Mouse (Mus musculus) lung, postnatal 0 days (tissue): ENCODE data around the gene Ftsj1. TPM values are rescaled to one million over a fixed set of nuclear protein-coding genes. Genes with fewer than 3 reads are reported as not detected.

Experiments used
- ATAC-seq: fragments of 200-750 bp; cut with Nextera tagmentation; 2 replicates; pipeline ENCODE4 v1.8.0; 2017; ENCODE audit warnings: moderate library complexity
- DNase-seq: peaks from one replicate; pipeline ENCODE4 v3.0.0-alpha.2; 2016; ENCODE audit warnings: low spot score
- H3K27ac ChIP-seq: fragments of 300-500 bp; sonication (generic); 2 replicates; pipeline ENCODE4 v1.5.1; 2014; ENCODE audit warnings: antibody characterized with exemption, mild to moderate bottlenecking, low read length, mixed read lengths
- H3K27me3 ChIP-seq: fragments of 300-500 bp; sonication (generic); replicated peaks from 2 replicates; pipeline ENCODE4 v1.6.1; 2014; ENCODE audit warnings: low read length, mixed read lengths; ENCODE audit not compliant: insufficient read depth
- H3K36me3 ChIP-seq: fragments of 300-500 bp; sonication (generic); 2 replicates; pipeline ENCODE4 v1.6.1; 2014; ENCODE audit warnings: low read length, mixed read lengths; ENCODE audit not compliant: insufficient read depth
- H3K4me1 ChIP-seq: fragments of 300-500 bp; sonication (generic); 2 replicates; pipeline ENCODE4 v1.6.1; 2014; ENCODE audit warnings: antibody characterized with exemption, low read depth, low read length, mixed read lengths; ENCODE audit not compliant: insufficient read depth
- H3K4me2 ChIP-seq: fragments of 300-500 bp; sonication (generic); replicated peaks from 2 replicates; pipeline ENCODE4 v1.6.1; 2014; ENCODE audit warnings: low read depth, mild to moderate bottlenecking, low read length, moderate library complexity, mixed read lengths
- H3K4me3 ChIP-seq: fragments of 300-500 bp; sonication (generic); 2 replicates; pipeline ENCODE4 v1.5.1; 2014; ENCODE audit warnings: low read depth, low read length
- H3K9ac ChIP-seq: fragments of 300-500 bp; sonication (generic); replicated peaks from 2 replicates; pipeline ENCODE4 v1.6.1; 2014; ENCODE audit warnings: low read depth, mild to moderate bottlenecking
- H3K9me3 ChIP-seq: fragments of 300-500 bp; sonication (generic); 2 replicates; pipeline ENCODE4 v1.6.1; 2016; ENCODE audit warnings: low read length, mixed read lengths
- CTCF ChIP-seq: IDR thresholded peaks from 2 replicates; pipeline ENCODE4 v1.5.1; 2016; ENCODE audit warnings: antibody characterized with exemption, mild to moderate bottlenecking
- EP300 ChIP-seq: IDR thresholded peaks from 2 replicates; pipeline ENCODE4 v1.6.1; 2016; ENCODE audit warnings: antibody characterized with exemption, mild to moderate bottlenecking, control low read depth
- WGBS: fragments of 180-500 bp; shearing (Covaris S2); extraction: QIAGEN DNeasy Blood & Tissue Kit; methylation state at CpG from one replicate; pipeline ENCODE4 v1.1.7; 2014; 5-methylcytosine and 5-hydroxymethylcytosine counted together
- polyA plus RNA-seq: library from polyadenylated mRNA; unstranded; fragments of >200 nt; fragmentation: Nextera tagmentation; extraction: Ambion mirVana; gene quantifications from 2 replicates; pipeline ENCODE4 v1.2.1, GENCODE M21; 2015

Ftsj1 gene
- polyA plus RNA-seq, 1 experiment from 2014 or later = 26.5 TPM

DNA sequence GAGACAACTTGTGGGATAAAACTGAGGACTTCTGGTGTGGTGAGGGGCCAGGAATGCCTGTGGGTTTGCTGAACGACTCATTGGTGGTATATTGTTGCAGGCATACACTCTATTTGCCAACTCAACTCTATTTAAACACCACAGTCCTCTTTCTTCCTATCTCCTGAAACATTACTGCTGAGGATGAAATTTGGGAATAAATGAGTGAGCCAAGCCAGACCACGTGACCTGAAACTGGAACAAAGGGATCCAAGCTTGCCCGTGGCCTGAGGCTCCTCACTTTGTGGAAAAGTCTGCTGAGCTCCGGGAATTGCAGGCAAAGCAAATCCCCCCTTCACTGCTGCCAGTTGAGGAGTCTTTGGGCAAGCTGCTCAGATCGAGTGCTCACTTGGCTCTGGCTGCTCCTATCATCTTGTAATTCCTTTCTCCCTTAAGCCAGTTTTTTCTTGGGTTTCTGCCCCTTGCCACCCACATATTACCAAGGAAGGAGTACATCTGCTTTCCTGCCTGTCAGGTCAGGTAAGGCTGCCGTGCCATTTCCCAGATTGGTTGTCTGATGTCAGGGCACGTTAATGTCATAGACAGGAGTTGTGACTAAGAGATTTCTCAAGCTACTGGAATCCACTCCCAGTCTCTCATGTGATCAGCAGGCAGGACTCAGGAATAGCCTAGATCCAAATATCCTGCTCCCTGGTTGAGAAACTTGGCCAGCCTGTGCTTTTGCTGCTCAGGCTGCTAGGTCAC is 29.4 kb downstream of the Ftsj1 start:
- H3K4me2 ChIP-seq = no peak overlapping the region
- 37% methylated on average over 7 of the region's 7 CpGs for WGBS
- no peaks in the 10 kb centered on the region for H3K27me3 ChIP-seq
- no peak for TF ChIP-seq EP300
- TF ChIP-seq CTCF = no peak
- no peak overlapping the region for H3K4me3 ChIP-seq
- H3K9me3 ChIP-seq = no peaks in the 10 kb centered on the region
- H3K4me1 ChIP-seq = no peaks in the 10 kb centered on the region
- no peak overlapping the region for H3K9ac ChIP-seq
- DNase-seq (peak; percentile 51), ATAC-seq (peak; percentile 49)
- no peaks in the 10 kb centered on the region for H3K36me3 ChIP-seq
- H3K27ac ChIP-seq = no peak overlapping the region

DNA sequence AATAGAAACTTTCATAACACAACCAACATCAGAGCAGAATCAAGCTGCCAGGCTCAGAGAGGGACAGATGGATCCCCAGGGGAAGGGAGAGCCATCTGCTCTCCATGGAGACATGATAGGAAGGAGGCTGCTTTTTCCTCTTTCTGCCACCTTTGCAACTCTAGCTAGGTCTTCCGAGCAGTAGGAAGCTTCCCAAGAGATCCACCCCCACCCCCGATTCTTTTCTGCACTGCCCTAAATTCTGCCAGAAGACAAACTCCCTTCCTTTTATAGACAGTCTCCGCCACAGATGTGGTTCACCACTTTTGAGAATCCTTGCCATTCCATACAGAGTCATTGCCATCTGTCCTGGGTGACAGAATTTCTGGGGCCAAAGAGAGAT is 29.9 kb downstream of the Ftsj1 start:
- Histone ChIP-seq H3K36me3 (no peaks in the 10 kb centered on the region), H3K27ac (no peak overlapping the region), H3K9me3 (no peaks in the 10 kb centered on the region), H3K4me3 (no peak overlapping the region), H3K9ac (no peak overlapping the region), H3K27me3 (no peaks in the 10 kb centered on the region), H3K4me1 (no peaks in the 10 kb centered on the region), H3K4me2 (no peak overlapping the region)
- no peak for TF ChIP-seq EP300
- TF ChIP-seq CTCF = no peak
- DNase-seq (no peak), ATAC-seq (no peak)
- WGBS = 37% methylated on average over 3 of the region's 3 CpGs

DNA sequence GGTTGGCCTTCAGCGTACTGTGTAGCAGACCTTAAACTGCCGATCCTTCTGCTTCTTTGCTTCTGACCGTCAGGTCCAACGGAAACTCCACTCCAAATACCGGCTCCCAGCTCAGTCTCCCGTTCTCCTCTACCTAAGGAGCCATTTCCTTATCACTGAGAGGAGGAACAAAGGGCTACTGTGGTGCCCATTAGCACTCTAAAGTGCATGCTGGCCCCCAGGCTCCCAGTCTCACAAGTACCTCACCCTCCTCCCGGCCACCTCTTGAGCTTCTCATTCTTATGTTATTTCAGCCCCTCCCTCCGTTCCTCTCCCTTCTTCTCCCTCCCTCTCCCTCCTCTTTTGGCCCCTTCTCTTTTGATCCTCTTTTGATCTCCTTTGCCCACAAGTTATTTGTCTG is 32.6 kb downstream of the Ftsj1 start:
- Histone ChIP-seq H3K27me3 (no peaks in the 10 kb centered on the region), H3K9ac (no peak overlapping the region), H3K4me2 (no peak overlapping the region), H3K4me1 (no peaks in the 10 kb centered on the region), H3K9me3 (no peaks in the 10 kb centered on the region), H3K27ac (no peak overlapping the region), H3K36me3 (no peaks in the 10 kb centered on the region), H3K4me3 (no peak overlapping the region)
- no peak for TF ChIP-seq CTCF
- no peak for TF ChIP-seq EP300
- 34% methylated on average over 8 of the region's 8 CpGs for WGBS
- ATAC-seq (no peak), DNase-seq (no peak)

DNA sequence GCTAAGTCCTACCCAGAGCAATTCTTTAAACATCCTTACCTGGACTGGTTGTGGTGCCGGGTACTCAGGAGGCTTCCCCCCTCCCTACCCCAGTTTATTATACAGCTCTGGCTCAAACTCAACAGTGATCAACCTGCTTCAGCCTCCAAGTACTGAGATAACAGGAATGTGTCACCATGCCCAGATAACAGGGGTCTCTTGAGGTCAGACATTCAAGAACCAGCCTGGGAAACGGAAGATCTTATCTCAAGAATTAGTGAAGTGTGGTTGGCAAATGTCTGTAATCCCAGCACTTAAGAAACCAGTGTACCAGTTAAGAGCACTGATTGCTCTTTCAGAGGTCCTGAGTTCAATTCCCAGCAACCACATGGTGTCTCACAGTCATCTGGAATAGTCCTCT is 34.1 kb downstream of the Ftsj1 start:
- Histone ChIP-seq H3K4me3 (no peak overlapping the region), H3K9me3 (no peaks in the 10 kb centered on the region), H3K27ac (no peak overlapping the region), H3K4me1 (no peaks in the 10 kb centered on the region), H3K9ac (no peak overlapping the region), H3K27me3 (no peaks in the 10 kb centered on the region), H3K4me2 (no peak overlapping the region), H3K36me3 (no peaks in the 10 kb centered on the region)
- TF ChIP-seq EP300 (no peak), CTCF (no peak)
- WGBS = 40% methylated on average over 2 of the region's 2 CpGs
- no peak for ATAC-seq
- DNase-seq = no peak

DNA sequence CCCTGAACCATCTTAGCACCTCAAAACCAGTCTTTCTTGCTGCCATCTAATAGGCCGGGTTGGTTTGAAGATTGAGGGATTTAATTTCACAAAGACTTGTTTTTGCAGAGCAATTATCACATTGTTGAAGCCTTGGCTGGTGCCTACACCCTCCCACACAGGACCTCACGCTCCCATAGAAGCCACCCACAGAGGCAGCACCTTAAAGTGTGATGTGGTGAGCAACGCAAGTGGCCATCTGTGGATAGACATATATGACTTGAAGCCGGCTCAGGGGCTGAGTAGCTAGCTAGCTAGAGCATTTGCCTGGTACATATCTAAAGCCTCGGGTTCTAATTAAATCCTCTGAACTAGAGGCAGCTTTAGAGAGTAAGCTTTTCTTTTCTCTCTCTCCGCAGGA is 34.8 kb downstream of the Ftsj1 start:
- ATAC-seq (no peak), DNase-seq (no peak)
- Histone ChIP-seq H3K9ac (no peak overlapping the region), H3K27ac (no peak overlapping the region), H3K36me3 (no peaks in the 10 kb centered on the region), H3K4me3 (no peak overlapping the region), H3K4me1 (no peaks in the 10 kb centered on the region), H3K9me3 (no peaks in the 10 kb centered on the region), H3K27me3 (no peaks in the 10 kb centered on the region), H3K4me2 (no peak overlapping the region)
- TF ChIP-seq EP300 = no peak
- no peak for TF ChIP-seq CTCF
- 49% methylated on average over 6 of the region's 6 CpGs for WGBS

DNA sequence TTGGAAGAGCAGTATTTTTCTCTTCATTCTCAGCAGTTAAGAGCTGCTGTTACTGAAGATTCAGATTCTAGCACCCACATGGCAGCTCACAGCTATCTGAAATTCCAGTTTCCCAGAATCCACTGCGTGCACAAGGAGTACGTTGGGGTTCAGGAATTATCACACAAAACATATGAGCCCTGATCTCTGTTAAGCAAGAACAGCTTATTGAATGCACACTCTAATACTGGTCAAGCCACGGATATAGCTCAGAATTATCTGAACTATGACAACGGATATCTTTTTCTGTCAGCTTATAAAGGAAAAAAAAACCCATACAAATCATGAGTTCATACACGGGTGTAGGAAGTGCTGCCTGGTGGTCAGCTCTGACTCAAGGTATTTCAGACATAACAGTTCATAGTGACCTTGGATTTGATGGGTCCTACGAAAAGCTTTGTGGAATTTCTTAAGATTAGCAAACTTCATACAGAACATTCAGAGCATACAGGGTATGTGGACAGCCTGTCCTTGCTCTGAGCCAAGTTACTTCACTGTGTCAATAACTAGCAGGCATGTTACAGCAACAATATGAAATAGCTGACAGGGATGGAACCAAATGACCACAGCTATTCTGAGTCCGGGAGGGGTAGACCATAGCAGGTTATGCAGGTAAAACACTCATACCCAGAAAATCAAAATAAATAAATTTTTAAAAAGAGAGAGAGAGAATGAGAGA is 40.6 kb downstream of the Ftsj1 start:
- Histone ChIP-seq H3K4me3 (no peak overlapping the region), H3K36me3 (no peaks in the 10 kb centered on the region), H3K4me1 (no peaks in the 10 kb centered on the region), H3K9ac (no peak overlapping the region), H3K9me3 (no peaks in the 10 kb centered on the region), H3K4me2 (no peak overlapping the region), H3K27ac (no peak overlapping the region), H3K27me3 (no peaks in the 10 kb centered on the region)
- WGBS = 72% methylated on average over 7 of the region's 7 CpGs
- TF ChIP-seq CTCF (no peak), EP300 (peak; percentile 61)
- no peak; the same call in 1 of the 2 replicates for ATAC-seq
- peak; percentile 35 for DNase-seq
